Mouse (Mus musculus): Measurements from ENCODE around the gene Eml3. TPM values are rescaled to one million over a fixed set of nuclear protein-coding genes. Genes with fewer than 3 reads are reported as not detected.

Gene Eml3
- polyA plus RNA-seq, 1 experiment = not detected

- no peaks in the 10 kb centered on the region for H3K4me1 ChIP-seq (ENCODE audit: control insufficient read depth, insufficient read depth, low read length)
- no peak overlapping the region for H3K27ac ChIP-seq (ENCODE audit: insufficient read depth, low read depth, low read length)
- TF ChIP-seq POLR2A (IDR thresholded peaks at IDR 0.05; ENCODE audit: insufficient read depth, low read depth, low read length) = no peak
- no peak for TF ChIP-seq CTCF (IDR thresholded peaks at IDR 0.05; ENCODE audit: insufficient read depth, low read depth, low read length)
- no peak overlapping the region for H3K4me3 ChIP-seq (ENCODE audit: insufficient read depth, low read depth, low read length)
- WGBS = 89% methylated on average over 6 of the region's 6 CpGs
These were observed 20.8 kb upstream of the Eml3 start for GRCm38 (mm10) chr19:8908531-8908930.

GRCm38 (mm10) chr19:8911810-8912209 lies 17.5 kb upstream of the Eml3 start:
- Histone ChIP-seq H3K27ac (ENCODE audit: insufficient read depth, low read depth, low read length) (no peak overlapping the region), H3K4me3 (ENCODE audit: insufficient read depth, low read depth, low read length) (no peak overlapping the region), H3K4me1 (ENCODE audit: control insufficient read depth, insufficient read depth, low read length) (no peaks in the 10 kb centered on the region)
- TF ChIP-seq POLR2A (IDR thresholded peaks at IDR 0.05; ENCODE audit: insufficient read depth, low read depth, low read length) (no peak), CTCF (IDR thresholded peaks at IDR 0.05; ENCODE audit: insufficient read depth, low read depth, low read length) (no peak)
- 57% methylated on average over 5 of the region's 5 CpGs for WGBS

- Histone ChIP-seq H3K27ac (ENCODE audit: insufficient read depth, low read depth, low read length) (no peak overlapping the region), H3K4me1 (ENCODE audit: control insufficient read depth, insufficient read depth, low read length) (no peaks in the 10 kb centered on the region), H3K4me3 (ENCODE audit: insufficient read depth, low read depth, low read length) (no peak overlapping the region)
- WGBS = 96% methylated on average over 3 of the region's 3 CpGs
- no peak for TF ChIP-seq CTCF (IDR thresholded peaks at IDR 0.05; ENCODE audit: insufficient read depth, low read depth, low read length)
- TF ChIP-seq POLR2A (IDR thresholded peaks at IDR 0.05; ENCODE audit: insufficient read depth, low read depth, low read length) = no peak
These were observed 15.1 kb upstream of the Eml3 start for GRCm38 (mm10) chr19:8914212-8914611.

- Histone ChIP-seq H3K4me1 (ENCODE audit: control insufficient read depth, insufficient read depth, low read length) (peaks cover 2% of the 10 kb centered on the region), H3K4me3 (ENCODE audit: insufficient read depth, low read depth, low read length) (no peak overlapping the region), H3K27ac (ENCODE audit: insufficient read depth, low read depth, low read length) (no peak overlapping the region)
- no peak for TF ChIP-seq POLR2A (IDR thresholded peaks at IDR 0.05; ENCODE audit: insufficient read depth, low read depth, low read length)
- TF ChIP-seq CTCF (IDR thresholded peaks at IDR 0.05; ENCODE audit: insufficient read depth, low read depth, low read length) = no peak
- 94% methylated on average over 3 of the region's 3 CpGs for WGBS
These were observed 10.4 kb upstream of the Eml3 start for GRCm38 (mm10) chr19:8919000-8919399.

- TF ChIP-seq CTCF (IDR thresholded peaks at IDR 0.05; ENCODE audit: insufficient read depth, low read depth, low read length) (no peak), POLR2A (IDR thresholded peaks at IDR 0.05; ENCODE audit: insufficient read depth, low read depth, low read length) (no peak)
- peak overlapping the region; percentile 85 for H3K27ac ChIP-seq (ENCODE audit: insufficient read depth, low read depth, low read length)
- WGBS = 59% methylated on average over 6 of the region's 6 CpGs
- H3K4me3 ChIP-seq (ENCODE audit: insufficient read depth, low read depth, low read length) = no peak overlapping the region
- peaks cover 2% of the 10 kb centered on the region for H3K4me1 ChIP-seq (ENCODE audit: control insufficient read depth, insufficient read depth, low read length)
These were observed 9.7 kb upstream of the Eml3 start for GRCm38 (mm10) chr19:8919684-8920072.

- 1% methylated on average over 50 of the region's 50 CpGs for WGBS
- TF ChIP-seq POLR2A (IDR thresholded peaks at IDR 0.05; ENCODE audit: insufficient read depth, low read depth, low read length) = peak; percentile 70
- TF ChIP-seq CTCF (IDR thresholded peaks at IDR 0.05; ENCODE audit: insufficient read depth, low read depth, low read length) = no peak
- peak within 1 kb of the TSS; percentile 99 for H3K4me3 ChIP-seq (ENCODE audit: insufficient read depth, low read depth, low read length)
- peak within 1 kb of the TSS; percentile 85 for H3K27ac ChIP-seq (ENCODE audit: insufficient read depth, low read depth, low read length)
- peaks cover 2% of the 10 kb centered on the region for H3K4me1 ChIP-seq (ENCODE audit: control insufficient read depth, insufficient read depth, low read length)
These were observed 9.1 kb upstream of the Eml3 start, which contains the start of gene B3gat3 for GRCm38 (mm10) chr19:8920073-8920736. B3gat3 (plus strand) TSS chr19:8920374.

GRCm38 (mm10) chr19:8920836-8921291 lies 8.5 kb upstream of the Eml3 start:
- peaks cover 2% of the 10 kb centered on the region for H3K4me1 ChIP-seq (ENCODE audit: control insufficient read depth, insufficient read depth, low read length)
- H3K4me3 ChIP-seq (ENCODE audit: insufficient read depth, low read depth, low read length) = peak overlapping the region; percentile 99
- under 1% methylated on average over 6 of the region's 6 CpGs for WGBS
- TF ChIP-seq POLR2A (IDR thresholded peaks at IDR 0.05; ENCODE audit: insufficient read depth, low read depth, low read length) (no peak), CTCF (IDR thresholded peaks at IDR 0.05; ENCODE audit: insufficient read depth, low read depth, low read length) (no peak)
- 0 out of 2 replicates have a peak overlapping the region, but pooled peaks have one; percentile 34 for H3K27ac ChIP-seq (ENCODE audit: insufficient read depth, low read depth, low read length)

- H3K27ac ChIP-seq (ENCODE audit: insufficient read depth, low read depth, low read length) = no peak overlapping the region
- H3K4me1 ChIP-seq (ENCODE audit: control insufficient read depth, insufficient read depth, low read length) = peaks cover 2% of the 10 kb centered on the region
- no peak for TF ChIP-seq CTCF (IDR thresholded peaks at IDR 0.05; ENCODE audit: insufficient read depth, low read depth, low read length)
- no peak for TF ChIP-seq POLR2A (IDR thresholded peaks at IDR 0.05; ENCODE audit: insufficient read depth, low read depth, low read length)
- WGBS = 77% methylated on average over 9 of the region's 9 CpGs
- no peak overlapping the region for H3K4me3 ChIP-seq (ENCODE audit: insufficient read depth, low read depth, low read length)
These were observed 7.6 kb upstream of the Eml3 start for GRCm38 (mm10) chr19:8921741-8922140.

GRCm38 (mm10) chr19:8926766-8927165 lies 2.6 kb upstream of the Eml3 start:
- Histone ChIP-seq H3K4me1 (ENCODE audit: control insufficient read depth, insufficient read depth, low read length) (peaks cover 6% of the 10 kb centered on the region), H3K4me3 (ENCODE audit: insufficient read depth, low read depth, low read length) (no peak overlapping the region), H3K27ac (ENCODE audit: insufficient read depth, low read depth, low read length) (no peak overlapping the region)
- WGBS = 77% methylated on average over 2 of the region's 2 CpGs
- TF ChIP-seq CTCF (IDR thresholded peaks at IDR 0.05; ENCODE audit: insufficient read depth, low read depth, low read length) (no peak), POLR2A (IDR thresholded peaks at IDR 0.05; ENCODE audit: insufficient read depth, low read depth, low read length) (no peak)

Data from olfactory bulb, adult 2 months (tissue).